Mouse (Mus musculus): ENCODE measurements at regions not wholly inside any gene's neighbourhood (a gene's known extent, or its start where the extent isn't known, plus 50 kb on each side); places are given as distances from the start of the nearest gene placed in this dataset.

DNA sequence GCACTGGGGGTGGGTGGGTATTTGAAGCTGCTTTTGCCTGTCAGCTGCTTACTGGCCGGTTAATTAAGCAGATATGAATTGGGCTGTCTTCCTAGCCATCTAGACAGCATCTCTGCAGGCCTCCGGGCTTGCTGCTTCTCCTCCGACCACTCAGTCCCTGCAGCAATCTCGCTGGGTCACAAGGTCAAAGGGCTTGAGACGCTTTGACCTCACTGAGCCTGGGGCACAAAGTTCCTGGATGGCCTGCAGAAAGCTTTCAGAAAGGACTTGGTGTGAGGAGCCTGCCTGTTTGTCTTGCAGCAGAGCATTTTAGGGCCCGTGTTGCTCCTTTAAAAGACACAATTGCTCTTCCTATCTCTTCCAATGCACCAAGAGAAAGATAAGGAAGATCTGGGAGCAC, 83.7 kb upstream of the Ppp2r5a start:
- no peak overlapping the region for H3K4me3 ChIP-seq (ENCODE audit: low read depth, low read length)
- no peaks in the 10 kb centered on the region for H3K36me3 ChIP-seq (ENCODE audit: control insufficient read depth, insufficient read depth, low read length)
- H3K9ac ChIP-seq (ENCODE audit: low read depth, low read length): no peak overlapping the region
- DNase-seq (ENCODE audit: low spot score): no peak
- no peaks in the 10 kb centered on the region for H3K9me3 ChIP-seq (ENCODE audit: control insufficient read depth, low read length)
- H3K27me3 ChIP-seq (ENCODE audit: control insufficient read depth, insufficient read depth, low read length): no peaks in the 10 kb centered on the region
- H3K27ac ChIP-seq (ENCODE audit: low read depth, low read length): no peak overlapping the region
- H3K4me1 ChIP-seq (replicated peaks; ENCODE audit: control insufficient read depth, insufficient read depth, low read length): no peaks in the 10 kb centered on the region
- H3K4me2 ChIP-seq (replicated peaks; ENCODE audit: low read depth, low read length): no peak overlapping the region
- WGBS: 27% methylated on average over 6 of the region's 6 CpGs
- ATAC-seq (ENCODE audit: low FRiP score): no peak

DNA sequence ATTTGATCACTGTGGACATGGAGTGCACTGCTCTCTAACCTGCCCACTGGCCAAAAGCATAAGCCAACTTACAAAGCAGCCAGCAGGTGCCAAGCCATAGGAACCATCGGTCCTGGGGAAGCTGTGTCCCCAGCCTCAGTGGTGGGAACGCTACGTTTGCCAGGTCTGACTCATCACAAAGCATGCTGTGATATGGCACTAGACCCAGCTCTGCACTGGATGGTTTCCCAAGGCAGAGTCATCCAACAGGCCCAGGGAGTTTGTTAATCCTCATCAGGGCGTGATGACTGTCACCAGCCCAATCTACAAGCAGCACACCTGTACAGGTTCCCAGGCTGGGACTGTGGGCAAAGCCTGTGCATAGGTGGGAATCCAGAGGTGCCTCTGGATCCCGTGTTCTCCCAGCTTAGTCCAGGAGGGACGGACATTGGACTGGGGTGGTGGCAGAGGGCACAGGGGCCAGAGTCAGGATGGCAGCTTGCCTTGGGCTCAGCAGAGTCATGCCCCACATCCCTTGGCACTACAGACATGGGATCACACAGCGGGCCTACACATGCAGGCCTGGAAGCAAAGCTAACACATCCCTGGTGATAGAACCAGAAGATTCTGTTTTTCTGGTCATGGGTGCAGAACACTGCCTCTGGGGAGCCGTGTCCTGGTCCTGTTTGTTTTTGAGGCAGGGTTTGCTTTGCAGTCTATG, 81.8 kb upstream of the Ppp2r5a start:
- Histone ChIP-seq H3K36me3 (ENCODE audit: control insufficient read depth, insufficient read depth, low read length) (no peaks in the 10 kb centered on the region), H3K9me3 (ENCODE audit: control insufficient read depth, low read length) (no peaks in the 10 kb centered on the region), H3K9ac (ENCODE audit: low read depth, low read length) (no peak overlapping the region), H3K4me3 (ENCODE audit: low read depth, low read length) (no peak overlapping the region), H3K27ac (ENCODE audit: low read depth, low read length) (no peak overlapping the region), H3K4me2 (replicated peaks; ENCODE audit: low read depth, low read length) (no peak overlapping the region), H3K4me1 (replicated peaks; ENCODE audit: control insufficient read depth, insufficient read depth, low read length) (no peaks in the 10 kb centered on the region), H3K27me3 (ENCODE audit: control insufficient read depth, insufficient read depth, low read length) (no peaks in the 10 kb centered on the region)
- ATAC-seq (ENCODE audit: low FRiP score) (no peak), DNase-seq (ENCODE audit: low spot score) (no peak)
- WGBS: 87% methylated on average over 8 of the region's 8 CpGs

DNA sequence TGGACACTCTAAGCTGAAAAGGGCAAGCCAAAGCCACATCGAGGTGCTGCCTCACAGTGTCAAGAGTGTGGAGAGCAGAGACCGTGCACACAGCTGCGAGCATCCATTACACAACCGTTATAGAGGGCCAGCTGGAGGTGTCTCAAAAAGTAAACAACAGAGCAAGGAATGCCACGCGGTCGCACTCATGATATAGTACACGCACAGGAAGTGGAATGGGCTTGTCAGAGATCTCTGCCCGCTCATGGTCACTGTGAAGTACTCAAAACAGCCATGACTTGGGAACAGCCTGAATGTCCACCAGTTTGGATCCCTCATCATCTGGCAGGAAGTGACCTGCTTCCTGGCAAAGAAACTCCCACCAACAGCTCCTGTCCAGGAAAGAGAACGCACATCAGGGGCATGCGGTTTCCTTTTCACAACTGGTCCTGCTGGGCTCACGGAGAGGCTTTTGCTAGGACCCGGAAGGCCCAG, 76.9 kb upstream of the Ppp2r5a start:
- H3K27me3 ChIP-seq (ENCODE audit: control insufficient read depth, insufficient read depth, low read length): no peaks in the 10 kb centered on the region
- no peak for DNase-seq (ENCODE audit: low spot score)
- H3K9ac ChIP-seq (ENCODE audit: low read depth, low read length): no peak overlapping the region
- WGBS: 74% methylated on average over 13 of the region's 13 CpGs
- no peaks in the 10 kb centered on the region for H3K4me1 ChIP-seq (replicated peaks; ENCODE audit: control insufficient read depth, insufficient read depth, low read length)
- no peak for ATAC-seq (ENCODE audit: low FRiP score)
- no peaks in the 10 kb centered on the region for H3K36me3 ChIP-seq (ENCODE audit: control insufficient read depth, insufficient read depth, low read length)
- H3K27ac ChIP-seq (ENCODE audit: low read depth, low read length): no peak overlapping the region
- no peaks in the 10 kb centered on the region for H3K9me3 ChIP-seq (ENCODE audit: control insufficient read depth, low read length)
- no peak overlapping the region for H3K4me3 ChIP-seq (ENCODE audit: low read depth, low read length)
- H3K4me2 ChIP-seq (replicated peaks; ENCODE audit: low read depth, low read length): no peak overlapping the region

DNA sequence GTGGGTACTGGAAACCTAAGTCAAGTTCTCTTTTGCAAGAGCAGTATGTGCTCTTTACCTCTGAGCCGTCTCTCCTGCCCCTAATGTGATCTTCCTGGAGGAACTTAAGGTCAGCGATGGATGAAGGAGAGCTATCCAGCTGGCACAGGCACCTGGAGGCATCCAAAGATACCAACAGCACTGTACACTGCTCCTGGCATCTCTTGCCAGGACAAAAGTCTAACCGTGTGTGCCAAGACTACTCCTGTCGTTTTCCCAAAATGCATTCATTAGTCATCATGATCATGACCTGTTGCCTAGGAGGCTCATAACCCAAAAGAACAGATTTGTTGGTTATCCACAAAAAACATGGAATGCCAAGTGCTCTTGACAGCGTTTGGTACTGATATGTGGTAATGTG, 69.5 kb upstream of the Ppp2r5a start:
- H3K9ac ChIP-seq (ENCODE audit: low read depth, low read length): no peak overlapping the region
- no peak overlapping the region for H3K4me2 ChIP-seq (replicated peaks; ENCODE audit: low read depth, low read length)
- ATAC-seq (ENCODE audit: low FRiP score): no peak
- WGBS: 90% methylated on average over 5 of the region's 5 CpGs
- no peaks in the 10 kb centered on the region for H3K36me3 ChIP-seq (ENCODE audit: control insufficient read depth, insufficient read depth, low read length)
- no peaks in the 10 kb centered on the region for H3K9me3 ChIP-seq (ENCODE audit: control insufficient read depth, low read length)
- H3K27me3 ChIP-seq (ENCODE audit: control insufficient read depth, insufficient read depth, low read length): no peaks in the 10 kb centered on the region
- H3K4me1 ChIP-seq (replicated peaks; ENCODE audit: control insufficient read depth, insufficient read depth, low read length): no peaks in the 10 kb centered on the region
- no peak overlapping the region for H3K27ac ChIP-seq (ENCODE audit: low read depth, low read length)
- H3K4me3 ChIP-seq (ENCODE audit: low read depth, low read length): no peak overlapping the region
- no peak for DNase-seq (ENCODE audit: low spot score)

DNA sequence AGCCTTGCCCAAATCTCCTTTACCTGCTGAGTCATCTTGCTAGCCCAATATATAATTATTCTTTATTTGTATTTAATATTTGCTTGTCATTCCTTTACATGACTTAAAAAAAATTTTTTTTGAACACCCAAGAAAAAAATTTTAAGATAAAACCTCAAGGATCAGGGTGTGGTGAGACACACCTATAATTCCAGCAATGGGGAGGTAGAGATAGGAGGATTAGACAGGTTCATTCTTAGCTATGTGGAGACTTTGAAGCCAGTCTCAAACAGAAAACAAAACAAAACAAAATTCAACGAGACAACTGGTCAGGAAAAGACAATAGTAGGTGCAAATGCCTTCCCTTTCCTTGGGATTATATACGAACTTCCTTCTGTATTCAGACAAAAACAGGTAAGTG, 68.4 kb upstream of the Ppp2r5a start:
- Histone ChIP-seq H3K27me3 (ENCODE audit: control insufficient read depth, insufficient read depth, low read length) (no peaks in the 10 kb centered on the region), H3K4me1 (replicated peaks; ENCODE audit: control insufficient read depth, insufficient read depth, low read length) (no peaks in the 10 kb centered on the region), H3K4me2 (replicated peaks; ENCODE audit: low read depth, low read length) (no peak overlapping the region), H3K4me3 (ENCODE audit: low read depth, low read length) (no peak overlapping the region), H3K9me3 (ENCODE audit: control insufficient read depth, low read length) (no peaks in the 10 kb centered on the region), H3K36me3 (ENCODE audit: control insufficient read depth, insufficient read depth, low read length) (no peaks in the 10 kb centered on the region), H3K27ac (ENCODE audit: low read depth, low read length) (no peak overlapping the region), H3K9ac (ENCODE audit: low read depth, low read length) (no peak overlapping the region)
- no peak for DNase-seq (ENCODE audit: low spot score)
- 80% methylated on average over 2 of the region's 2 CpGs for WGBS
- no peak for ATAC-seq (ENCODE audit: low FRiP score)

DNA sequence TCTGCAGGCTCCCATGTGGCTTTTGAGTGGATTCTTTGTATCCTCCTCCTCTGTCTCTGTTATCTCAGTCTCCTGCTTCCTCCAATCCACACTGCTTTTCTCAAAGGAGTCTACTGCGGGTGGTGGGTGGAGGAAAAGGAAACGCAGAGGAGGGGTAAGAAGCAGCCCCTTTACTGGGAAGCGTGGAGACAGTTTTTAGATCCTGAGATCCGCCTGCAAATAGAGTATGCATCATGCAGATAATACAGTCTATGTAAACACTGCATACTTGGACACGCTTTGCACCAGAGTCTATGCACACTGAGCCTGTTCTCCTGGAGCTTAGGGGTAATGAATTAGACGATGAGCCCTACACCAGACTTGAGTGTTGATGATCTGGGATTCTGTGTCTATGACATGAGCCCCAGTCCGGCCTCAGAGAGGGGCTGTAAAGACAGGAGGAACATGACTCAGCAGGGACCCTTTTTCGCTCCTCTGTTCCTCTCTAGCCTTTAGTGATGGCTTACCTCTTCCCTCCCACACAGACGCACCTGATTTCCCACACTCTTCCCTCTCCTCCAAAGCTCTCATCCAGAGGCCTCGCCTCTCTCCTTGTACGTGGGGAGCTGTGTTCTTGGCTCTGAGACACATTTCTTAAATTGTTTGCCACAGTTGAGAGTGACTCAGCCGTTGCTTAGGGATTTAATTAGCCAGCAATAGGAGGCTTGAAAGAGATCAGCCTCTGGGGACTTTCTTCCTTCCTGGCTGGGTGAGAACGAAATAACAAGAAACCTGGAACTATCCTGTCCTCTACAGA, 67.3 kb upstream of the Ppp2r5a start:
- no peaks in the 10 kb centered on the region for H3K27me3 ChIP-seq (ENCODE audit: control insufficient read depth, insufficient read depth, low read length)
- 40% methylated on average over 13 of the region's 13 CpGs for WGBS
- H3K9ac ChIP-seq (ENCODE audit: low read depth, low read length): no peak overlapping the region
- H3K4me3 ChIP-seq (ENCODE audit: low read depth, low read length): no peak overlapping the region
- no peak overlapping the region for H3K27ac ChIP-seq (ENCODE audit: low read depth, low read length)
- H3K4me1 ChIP-seq (replicated peaks; ENCODE audit: control insufficient read depth, insufficient read depth, low read length): no peaks in the 10 kb centered on the region
- H3K4me2 ChIP-seq (replicated peaks; ENCODE audit: low read depth, low read length): no peak overlapping the region
- no peak for ATAC-seq (ENCODE audit: low FRiP score)
- no peaks in the 10 kb centered on the region for H3K36me3 ChIP-seq (ENCODE audit: control insufficient read depth, insufficient read depth, low read length)
- no peak for DNase-seq (ENCODE audit: low spot score)
- H3K9me3 ChIP-seq (ENCODE audit: control insufficient read depth, low read length): no peaks in the 10 kb centered on the region

DNA sequence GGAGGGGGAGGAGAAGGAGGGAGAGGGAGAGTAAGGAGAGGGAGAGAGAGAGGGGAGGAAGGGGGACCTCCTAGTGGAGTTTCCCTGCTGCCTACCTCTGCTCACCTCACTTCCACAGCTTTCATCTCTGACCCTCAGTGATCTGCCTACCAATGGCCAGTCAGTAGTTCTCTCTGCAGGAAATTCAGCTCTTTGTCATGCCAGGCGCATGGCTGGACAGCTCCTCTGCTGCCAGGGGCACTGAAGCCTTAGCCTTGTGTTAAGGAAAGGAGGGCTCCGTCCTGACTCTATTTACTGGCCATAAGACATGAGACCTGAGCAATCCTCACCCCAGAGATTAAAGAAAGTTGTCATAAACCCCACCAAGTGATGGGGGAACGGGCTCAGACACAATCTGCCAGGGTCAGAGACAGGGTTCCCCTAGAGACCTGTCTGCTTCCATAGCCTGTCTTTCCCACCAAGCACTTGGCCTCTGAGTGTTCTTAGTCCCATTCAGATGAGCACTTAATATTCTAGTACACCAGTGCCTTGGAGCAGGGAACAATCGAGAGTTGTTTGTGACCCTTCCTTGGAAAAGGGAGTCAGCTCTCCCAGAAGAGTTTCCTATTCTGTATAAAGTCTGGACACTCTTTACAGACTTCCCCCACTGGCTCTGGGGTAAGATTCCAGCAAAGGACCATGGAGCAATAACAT, 65.9 kb upstream of the Ppp2r5a start:
- Histone ChIP-seq H3K27me3 (ENCODE audit: control insufficient read depth, insufficient read depth, low read length) (no peaks in the 10 kb centered on the region), H3K27ac (ENCODE audit: low read depth, low read length) (no peak overlapping the region), H3K4me3 (ENCODE audit: low read depth, low read length) (no peak overlapping the region), H3K36me3 (ENCODE audit: control insufficient read depth, insufficient read depth, low read length) (no peaks in the 10 kb centered on the region), H3K9me3 (ENCODE audit: control insufficient read depth, low read length) (no peaks in the 10 kb centered on the region), H3K4me1 (replicated peaks; ENCODE audit: control insufficient read depth, insufficient read depth, low read length) (no peaks in the 10 kb centered on the region), H3K9ac (ENCODE audit: low read depth, low read length) (no peak overlapping the region), H3K4me2 (replicated peaks; ENCODE audit: low read depth, low read length) (no peak overlapping the region)
- 44% methylated on average over 4 of the region's 4 CpGs for WGBS
- no peak for DNase-seq (ENCODE audit: low spot score)
- no peak for ATAC-seq (ENCODE audit: low FRiP score)

DNA sequence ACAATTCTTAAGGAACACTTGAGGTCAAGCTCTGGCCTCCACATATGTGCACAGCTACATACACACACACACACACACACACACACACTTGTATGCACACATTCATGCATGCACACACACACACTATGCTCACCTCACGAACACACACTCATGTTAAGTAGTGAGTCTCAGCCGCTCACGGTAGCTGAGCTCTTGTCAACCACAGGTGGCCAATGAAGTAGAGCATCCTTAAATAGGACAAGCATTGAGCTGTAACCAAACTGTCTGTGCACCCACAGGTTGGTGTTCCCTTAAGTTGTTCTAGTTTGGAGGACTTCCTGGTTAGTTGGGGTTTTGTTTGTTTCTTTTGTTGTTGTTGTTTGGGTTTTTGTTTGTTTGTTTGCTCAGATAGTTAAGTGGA, 63.2 kb upstream of the Ppp2r5a start:
- no peaks in the 10 kb centered on the region for H3K36me3 ChIP-seq (ENCODE audit: control insufficient read depth, insufficient read depth, low read length)
- H3K4me2 ChIP-seq (replicated peaks; ENCODE audit: low read depth, low read length): no peak overlapping the region
- H3K9ac ChIP-seq (ENCODE audit: low read depth, low read length): no peak overlapping the region
- no peaks in the 10 kb centered on the region for H3K9me3 ChIP-seq (ENCODE audit: control insufficient read depth, low read length)
- 88% methylated on average over 3 of the region's 3 CpGs for WGBS
- no peaks in the 10 kb centered on the region for H3K27me3 ChIP-seq (ENCODE audit: control insufficient read depth, insufficient read depth, low read length)
- ATAC-seq (ENCODE audit: low FRiP score): no peak
- no peaks in the 10 kb centered on the region; the same call in 1 of the 2 replicates for H3K4me1 ChIP-seq (replicated peaks; ENCODE audit: control insufficient read depth, insufficient read depth, low read length)
- no peak overlapping the region for H3K27ac ChIP-seq (ENCODE audit: low read depth, low read length)
- H3K4me3 ChIP-seq (ENCODE audit: low read depth, low read length): no peak overlapping the region
- no peak for DNase-seq (ENCODE audit: low spot score)
